Mouse (Mus musculus): ENCODE results near the gene Antxr1.

GRCm38 (mm10) chr6:87203467-87203866 is 132.2 kb downstream of the Antxr1 start:
- no peak for TF ChIP-seq CTCF (IDR thresholded peaks at IDR 0.05)
- TF ChIP-seq EP300 (IDR thresholded peaks at IDR 0.05; ENCODE audit: insufficient read depth, low read depth, low read length), result no peak
- TF ChIP-seq POLR2A (IDR thresholded peaks at IDR 0.05; ENCODE audit: insufficient read depth, low read depth, low read length), result no peak
